8 mouse cellular contexts compared by ENCODE assay signal in genomic region chr6:39319061-39319761, GRCm38 (mm10). TPM values are rescaled to one million over a fixed set of nuclear protein-coding genes. Genes with fewer than 3 reads are reported as not detected.
DNase-seq lines count a peak whose midpoint lies in the region; ATAC-seq lines count a peak whose summit lies in the region.

No protein-coding gene starts in this region.

- peaks cover 5% of the 10 kb centered on the region; the same call in 1 of the 2 replicates for H3K4me1 ChIP-seq in brown adipose tissue, adult 24 weeks (ENCODE audit: control insufficient read depth, insufficient read depth, insufficient read length, low read length)
- peaks cover 3% of the 10 kb centered on the region; the same call in 1 of the 2 replicates for H3K4me1 ChIP-seq in hindbrain, embryonic 16.5 days (ENCODE audit: control insufficient read depth, insufficient read depth, low read depth, low read length)
- H3K4me1 ChIP-seq in liver, embryonic 11.5 days (replicated peaks; ENCODE audit: control insufficient read depth, insufficient read depth, low read length), result no peaks in the 10 kb centered on the region

- intact Hi-C loops in left cerebral cortex, postnatal 25 days (cut with DNase I), result no loop called here

- no peak overlapping the region for H3K4me3 ChIP-seq in brown adipose tissue, adult 24 weeks (ENCODE audit: insufficient read depth, low read depth, low read length)
- no peak overlapping the region for H3K4me3 ChIP-seq in hindbrain, embryonic 16.5 days (ENCODE audit: low read length)
- H3K4me3 ChIP-seq in liver, embryonic 11.5 days (ENCODE audit: low read depth, low read length), result no peak overlapping the region

- H3K36me3 ChIP-seq in hindbrain, embryonic 16.5 days (ENCODE audit: control insufficient read depth, insufficient read depth, low read length), result no peaks in the 10 kb centered on the region
- no peaks in the 10 kb centered on the region for H3K36me3 ChIP-seq in liver, embryonic 11.5 days (ENCODE audit: control insufficient read depth, insufficient read depth, low read length)

- peak overlapping the region; percentile 46 for H3K27ac ChIP-seq in brown adipose tissue, adult 24 weeks (replicated peaks; ENCODE audit: low read depth, low read length)
- H3K27ac ChIP-seq in hindbrain, embryonic 16.5 days (ENCODE audit: low read depth, low read length), result peak overlapping the region; percentile 72
- no peak overlapping the region for H3K27ac ChIP-seq in liver, embryonic 11.5 days (ENCODE audit: low read depth, low read length)

- H3K27me3 ChIP-seq in hindbrain, embryonic 16.5 days (replicated peaks; ENCODE audit: control insufficient read depth, insufficient read depth, low read length), result no peaks in the 10 kb centered on the region
- no peaks in the 10 kb centered on the region for H3K27me3 ChIP-seq in liver, embryonic 11.5 days (replicated peaks; ENCODE audit: control insufficient read depth, insufficient read depth, low read length)

- peak overlapping the region; percentile 18; the same call in 1 of the 2 replicates for H3K9ac ChIP-seq in hindbrain, embryonic 16.5 days (ENCODE audit: low read depth, low read length)
- no peak overlapping the region for H3K9ac ChIP-seq in liver, embryonic 11.5 days (ENCODE audit: low read depth, low read length)

- no peaks in the 10 kb centered on the region for H3K9me3 ChIP-seq in hindbrain, embryonic 16.5 days (ENCODE audit: control insufficient read depth, low read length)
- no peaks in the 10 kb centered on the region for H3K9me3 ChIP-seq in liver, embryonic 11.5 days (ENCODE audit: control insufficient read depth, low read length)

- H3K4me2 ChIP-seq in hindbrain, embryonic 16.5 days (ENCODE audit: low read length), result 0 out of 2 replicates have a peak overlapping the region, but pooled peaks have one; percentile 6
- H3K4me2 ChIP-seq in liver, embryonic 11.5 days, result no peak overlapping the region

- peak; percentile 80 for ATAC-seq in hindbrain, embryonic 16.5 days
- ATAC-seq in liver, embryonic 11.5 days (replicated peaks; ENCODE audit: low FRiP score), result no peak

- 39% methylated on average over 15 of the region's 19 CpGs for WGBS in hindbrain, embryonic 16.5 days
- WGBS in liver, embryonic 11.5 days, result 72% methylated on average over 18 of the region's 19 CpGs

- DNase-seq in layer of hippocampus, adult 11-12 months (ENCODE audit: low spot score), result peak; percentile 67
- no peak for DNase-seq in layer of hippocampus, adult 9-10 months (ENCODE audit: low spot score)
- peak; percentile 68 for DNase-seq in gastrocnemius, adult 18-20 months (ENCODE audit: low spot score)
- peak; percentile 71 to 88 for DNase-seq in left cerebral cortex, postnatal 25 days (ENCODE audit: low spot score in 2 of 2)
- peak; percentile 56 for DNase-seq in retina, postnatal 1 day
- DNase-seq in liver, embryonic 11.5 days (ENCODE audit: low spot score), result no peak

RNA-seq across cellular contexts. Expression of gene Slc37a3, which starts 58.3 kb away (rescaled TPM):
- 7.4 and 11.0 TPM in 2 replicates for polyA plus RNA-seq in brown adipose tissue, adult 24 weeks (2012; ENCODE audit: insufficient read depth, insufficient read length, missing spikeins)
- 10 to 100 TPM; 11.6 to 16.2 TPM for total RNA-seq in gastrocnemius, adult 18-20 months (2021)
- 57.9 and 60.1 TPM in 2 replicates for polyA plus RNA-seq in hindbrain, embryonic 16.5 days (2015; fragmentation: Nextera tagmentation; extraction: Ambion mirVana)
- total RNA-seq in left cerebral cortex, postnatal 25 days (2021), result 10 to 100 TPM; 72.2 to 75.5 TPM
- 14.8 and 16.2 TPM in 2 replicates for polyA plus RNA-seq in liver, embryonic 11.5 days (2014; fragmentation: Nextera tagmentation; extraction: Ambion mirVana)

Comparison
In these comparisons a context has a peak if more than half of its experiments do, and no peak if none do; other contexts are left out.
1. DNase-seq: peak in layer of hippocampus, adult 11-12 months (single experiment), gastrocnemius, adult 18-20 months (single experiment), left cerebral cortex, postnatal 25 days (2 of 2) and retina, postnatal 1 day (single experiment); none in layer of hippocampus, adult 9-10 months (single experiment) and liver, embryonic 11.5 days (single experiment).